Mouse (Mus musculus) forebrain, embryonic 12.5 days (tissue): Measurements from ENCODE around the gene Icosl. TPM values are rescaled to one million over a fixed set of nuclear protein-coding genes. Genes with fewer than 3 reads are reported as not detected.

ENCODE experiments used
- ATAC-seq: fragments of 200-750 bp; cut with Nextera tagmentation; 2 replicates; pipeline ENCODE4 v1.8.0; 2017; ENCODE audit warnings: moderate TSS enrichment; ENCODE audit not compliant: low FRiP score
- H3K27ac ChIP-seq: fragments of 300-500 bp; sonication (generic); 2 replicates; pipeline ENCODE4 v1.5.1; 2016; ENCODE audit warnings: mild to moderate bottlenecking
- H3K27me3 ChIP-seq: fragments of 300-500 bp; sonication (generic); 2 replicates; pipeline ENCODE4 v1.6.1; 2016; ENCODE audit warnings: mild to moderate bottlenecking
- H3K36me3 ChIP-seq: fragments of 300-500 bp; sonication (generic); replicated peaks from 2 replicates; pipeline ENCODE4 v1.6.1; 2016; ENCODE audit warnings: mild to moderate bottlenecking
- H3K4me1 ChIP-seq: fragments of 300-500 bp; sonication (generic); 2 replicates; pipeline ENCODE4 v1.6.1; 2016
- H3K4me2 ChIP-seq: fragments of 300-500 bp; sonication (generic); 2 replicates; pipeline ENCODE4 v1.6.1; 2016; ENCODE audit warnings: mild to moderate bottlenecking, moderate library complexity
- H3K4me3 ChIP-seq: fragments of 300-500 bp; sonication (generic); replicated peaks from 2 replicates; pipeline ENCODE4 v1.5.1; 2016; ENCODE audit warnings: mild to moderate bottlenecking
- H3K9ac ChIP-seq: fragments of 300-500 bp; sonication (generic); 2 replicates; pipeline ENCODE4 v1.6.1; 2016; ENCODE audit warnings: mild to moderate bottlenecking
- H3K9me3 ChIP-seq: fragments of 300-500 bp; sonication (generic); 2 replicates; pipeline ENCODE4 v1.6.1; 2016
- WGBS: fragments of 180-500 bp; shearing (Covaris S2); methylation state at CpG from one replicate; pipeline ENCODE4 v1.1.7; 2016; 5-methylcytosine and 5-hydroxymethylcytosine counted together
- polyA plus RNA-seq: library from polyadenylated mRNA; unstranded; fragments of >200 nt; fragmentation: Nextera tagmentation; extraction: Ambion mirVana; gene quantifications from 2 replicates; pipeline ENCODE4 v1.2.1, GENCODE M21; 2016

The Icosl gene
- polyA plus RNA-seq, 1 experiment from 2014 or later, result 1.4 TPM

- WGBS, result 72% methylated on average over 1 of the region's 1 CpGs
Observed at GRCm38 (mm10) chr10:78127931-78128330, 58.8 kb downstream of the Icosl start.

DNA sequence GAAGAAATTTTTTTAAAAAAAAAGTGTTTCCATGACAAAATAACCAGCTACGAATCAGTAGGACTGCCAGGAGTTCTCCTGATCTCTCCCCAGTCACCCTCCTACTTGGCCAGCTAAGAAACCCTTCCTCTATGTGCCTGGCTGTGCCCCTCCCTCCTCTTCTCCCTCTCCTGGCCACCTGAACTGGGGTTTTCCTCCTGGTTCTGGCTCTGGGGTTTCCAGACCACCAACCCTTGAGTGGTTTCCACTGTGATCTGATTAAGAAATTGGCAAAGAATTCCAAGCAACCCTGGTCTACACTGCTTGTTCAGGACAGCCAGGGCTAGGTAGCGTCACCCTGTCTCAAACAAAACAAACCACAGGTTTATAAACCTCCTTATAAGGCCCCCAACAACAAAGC is 59.5 kb downstream of the Icosl start:
- Histone ChIP-seq H3K4me2 (no peak overlapping the region), H3K27me3 (peaks cover 7% of the 10 kb centered on the region; the same call in 1 of the 2 replicates), H3K9ac (no peak overlapping the region), H3K4me1 (no peaks in the 10 kb centered on the region), H3K9me3 (no peaks in the 10 kb centered on the region), H3K36me3 (no peaks in the 10 kb centered on the region), H3K4me3 (no peak overlapping the region), H3K27ac (no peak overlapping the region)
- WGBS, result 82% methylated on average over 2 of the region's 2 CpGs
- no peak for ATAC-seq

More at GRCm38 (mm10) chr10:78127931-78128330, 58.8 kb downstream of the Icosl start:
- no peak overlapping the region for H3K9ac ChIP-seq
- H3K4me2 ChIP-seq, result no peak overlapping the region
- H3K27me3 ChIP-seq, result peaks cover 7% of the 10 kb centered on the region; the same call in 1 of the 2 replicates
- H3K4me1 ChIP-seq, result no peaks in the 10 kb centered on the region
- ATAC-seq, result no peak
- no peak overlapping the region for H3K27ac ChIP-seq
- H3K9me3 ChIP-seq, result no peaks in the 10 kb centered on the region
- no peak overlapping the region for H3K4me3 ChIP-seq
- H3K36me3 ChIP-seq, result no peaks in the 10 kb centered on the region

DNA sequence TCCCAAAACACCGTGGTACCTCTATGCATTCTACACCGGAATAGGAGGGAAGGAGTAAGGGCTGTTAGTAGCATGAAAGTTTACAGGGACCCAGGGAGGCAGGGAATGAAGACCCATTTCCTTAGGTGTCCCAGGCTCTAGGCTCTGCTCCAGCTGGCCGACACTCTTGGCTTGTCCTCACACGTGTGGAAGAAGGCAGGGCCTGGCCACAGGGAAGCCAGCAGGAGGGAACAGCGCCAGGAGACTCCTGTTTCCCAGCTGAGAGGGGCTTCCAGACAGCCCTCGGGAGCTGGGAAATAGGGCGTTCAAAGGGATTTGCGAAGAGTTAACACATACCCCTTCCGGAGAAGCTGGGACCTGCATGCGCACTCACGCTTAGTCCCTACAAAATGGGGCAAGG is 60.3 kb downstream of the Icosl start:
- Histone ChIP-seq H3K27ac (no peak overlapping the region), H3K9ac (no peak overlapping the region), H3K4me3 (no peak overlapping the region), H3K4me2 (no peak overlapping the region), H3K9me3 (no peaks in the 10 kb centered on the region), H3K4me1 (no peaks in the 10 kb centered on the region), H3K36me3 (no peaks in the 10 kb centered on the region), H3K27me3 (peaks cover 7% of the 10 kb centered on the region; the same call in 1 of the 2 replicates)
- ATAC-seq, result no peak
- WGBS, result 60% methylated on average over 11 of the region's 11 CpGs

DNA sequence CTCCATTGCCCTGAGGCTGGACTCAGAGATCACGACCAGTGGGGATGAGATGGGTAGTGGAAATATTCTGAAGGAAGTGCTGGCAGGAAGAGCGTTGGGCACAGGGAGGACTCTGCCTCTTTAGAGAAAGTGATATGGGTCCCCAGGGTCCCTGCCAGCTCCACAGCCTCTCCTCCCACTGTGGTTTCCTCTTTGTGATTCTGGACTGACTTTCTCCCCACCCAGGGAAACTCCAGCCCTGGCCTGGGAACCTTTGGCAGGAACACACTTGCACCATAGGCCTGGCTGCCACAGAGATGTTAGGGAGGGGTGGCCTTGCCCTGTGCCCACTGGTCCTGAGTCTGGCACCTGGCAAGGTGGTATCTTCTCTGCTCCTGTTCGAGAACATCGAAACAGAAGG is 60.9 kb downstream of the Icosl start:
- Histone ChIP-seq H3K27me3 (peaks cover 7% of the 10 kb centered on the region; the same call in 1 of the 2 replicates), H3K27ac (no peak overlapping the region), H3K9me3 (no peaks in the 10 kb centered on the region), H3K4me2 (no peak overlapping the region), H3K4me3 (no peak overlapping the region), H3K9ac (no peak overlapping the region), H3K36me3 (no peaks in the 10 kb centered on the region), H3K4me1 (peaks cover 4% of the 10 kb centered on the region)
- no peak for ATAC-seq
- WGBS, result 77% methylated on average over 4 of the region's 4 CpGs

Other genes starting within 250 kb of the Icosl start
- not detected in 2 replicates for gene Krtap10-4, start 242.2 kb upstream of the Icosl start, polyA plus RNA-seq
- not detected in 2 replicates for gene Krtap10-10, start 233.4 kb upstream of the Icosl start, polyA plus RNA-seq
- gene Gm36176, start 222.5 kb upstream of the Icosl start, polyA plus RNA-seq, result not detected in 2 replicates
- gene Gm10318, start 216.4 kb upstream of the Icosl start, polyA plus RNA-seq, result not detected in 2 replicates
- not detected in 2 replicates for gene Gm3285, start 207.3 kb upstream of the Icosl start, polyA plus RNA-seq
- gene Lrrc3, start 166.8 kb upstream of the Icosl start, polyA plus RNA-seq, result 4.4 and 4.7 TPM in 2 replicates
- gene Trpm2, start 98.7 kb upstream of the Icosl start, polyA plus RNA-seq, result 0.62 and 1.1 TPM in 2 replicates
- 28.1 and 32.2 TPM in 2 replicates for gene 1810043G02Rik, start 90.8 kb upstream of the Icosl start, polyA plus RNA-seq
- gene Pfkl, start 59.2 kb upstream of the Icosl start, polyA plus RNA-seq, result 134 and 135 TPM in 2 replicates
- not detected in 2 replicates for gene Dnmt3l, start 27.4 kb upstream of the Icosl start, polyA plus RNA-seq
- gene Aire, start 25.7 kb upstream of the Icosl start, polyA plus RNA-seq, result 0.11 and 0.19 TPM in 2 replicates
- 17.4 and 23.9 TPM in 2 replicates for gene D10Jhu81e, start 100.5 kb downstream of the Icosl start, polyA plus RNA-seq
- 22.3 and 26.7 TPM in 2 replicates for gene Pwp2, start 115.8 kb downstream of the Icosl start, polyA plus RNA-seq
- gene Trappc10, start 175.3 kb downstream of the Icosl start, polyA plus RNA-seq, result 25.1 and 26.3 TPM in 2 replicates